Mouse (Mus musculus): ENCODE results near the gene Spg21. TPM values are rescaled to one million over a fixed set of nuclear protein-coding genes. Genes with fewer than 3 reads are reported as not detected.

The Spg21 gene
- polyA plus RNA-seq, 1 experiment from 2014 or later, result 112 TPM

- peak; percentile 96 for DNase-seq (ENCODE audit: low spot score)
- Histone ChIP-seq H3K27me3 (replicated peaks; ENCODE audit: low read depth, poor library complexity, severe bottlenecking) (no peaks in the 10 kb centered on the region), H3K9me3 (no peaks in the 10 kb centered on the region), H3K4me3 (peak within 1 kb of the TSS; percentile 90), H3K27ac (replicated peaks) (peak within 1 kb of the TSS; percentile 86), H3K4me1 (peaks cover 5% of the 10 kb centered on the region), H3K36me3 (replicated peaks) (peaks cover 23% of the 10 kb centered on the region)
- under 1% methylated on average over 54 of the region's 54 CpGs for WGBS
Observed at GRCm38 (mm10) chr9:65435671-65436301, 25.0 kb upstream of the Spg21 start, which contains the start of gene Mtfmt. TSS of gene Mtfmt (plus strand) at chr9:65435782.

- Histone ChIP-seq H3K4me1 (no peaks in the 10 kb centered on the region), H3K27ac (replicated peaks) (no peak overlapping the region), H3K36me3 (replicated peaks) (peaks cover 79% of the 10 kb centered on the region), H3K4me3 (no peak overlapping the region), H3K9me3 (peaks cover 3% of the 10 kb centered on the region; the same call in 1 of the 2 replicates), H3K27me3 (replicated peaks; ENCODE audit: low read depth, poor library complexity, severe bottlenecking) (no peaks in the 10 kb centered on the region)
- 95% methylated on average over 4 of the region's 4 CpGs for WGBS
- no peak for DNase-seq (ENCODE audit: low spot score)
Observed at GRCm38 (mm10) chr9:65444692-65445091, 16.1 kb upstream of the Spg21 start.

DNA sequence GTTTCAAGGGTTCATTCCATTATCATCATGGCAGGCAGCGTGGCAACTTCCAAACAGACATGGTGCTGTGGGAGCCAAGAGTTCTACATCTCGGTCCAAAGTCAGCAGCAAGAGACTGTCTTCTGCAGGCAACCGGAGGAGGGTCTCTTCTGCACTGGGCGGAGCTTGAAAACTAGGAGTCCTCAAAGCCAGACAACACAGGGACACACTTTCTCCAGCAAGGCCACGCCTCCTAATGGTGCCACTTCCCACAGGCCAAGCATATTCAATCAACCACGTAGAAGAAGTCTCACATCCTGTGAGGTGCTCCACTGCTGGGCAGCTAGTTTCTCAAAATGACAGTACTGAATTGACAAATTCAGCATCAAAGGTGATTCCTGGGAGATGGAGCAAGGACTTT, 12.8 kb upstream of the Spg21 start:
- H3K9me3 ChIP-seq, result peaks cover 3% of the 10 kb centered on the region; the same call in 1 of the 2 replicates
- H3K4me3 ChIP-seq, result no peak overlapping the region
- H3K4me1 ChIP-seq, result no peaks in the 10 kb centered on the region
- DNase-seq (ENCODE audit: low spot score), result no peak
- WGBS, result 82% methylated on average over 6 of the region's 6 CpGs
- peaks cover 82% of the 10 kb centered on the region for H3K36me3 ChIP-seq (replicated peaks)
- H3K27me3 ChIP-seq (replicated peaks; ENCODE audit: low read depth, poor library complexity, severe bottlenecking), result no peaks in the 10 kb centered on the region
- H3K27ac ChIP-seq (replicated peaks), result no peak overlapping the region

DNA sequence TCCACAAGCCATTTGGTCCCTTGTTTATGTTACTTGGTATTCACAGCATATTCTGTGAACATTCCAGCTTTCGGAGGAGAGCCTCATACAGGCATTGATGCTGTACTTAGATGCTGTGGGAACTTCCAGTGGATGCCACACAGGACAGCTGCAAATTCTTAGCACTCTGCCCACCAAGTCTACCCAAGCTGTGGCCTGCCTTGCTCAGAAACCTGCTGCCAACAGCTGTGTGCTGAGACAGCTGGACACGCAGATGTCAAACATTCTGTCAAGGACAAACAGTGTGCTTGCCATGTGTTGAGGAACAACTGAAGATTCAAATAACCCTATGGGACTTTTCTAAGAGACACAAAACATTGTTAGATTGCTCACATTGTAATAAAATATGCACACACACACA, 1.8 kb upstream of the Spg21 start:
- H3K27ac ChIP-seq (replicated peaks), result no peak overlapping the region
- no peaks in the 10 kb centered on the region for H3K27me3 ChIP-seq (replicated peaks; ENCODE audit: low read depth, poor library complexity, severe bottlenecking)
- H3K9me3 ChIP-seq, result no peaks in the 10 kb centered on the region
- no peak for DNase-seq (ENCODE audit: low spot score)
- H3K4me3 ChIP-seq, result no peak overlapping the region
- no peaks in the 10 kb centered on the region for H3K36me3 ChIP-seq (replicated peaks)
- peaks cover 22% of the 10 kb centered on the region for H3K4me1 ChIP-seq
- 93% methylated on average over 2 of the region's 2 CpGs for WGBS

GRCm38 (mm10) chr9:65460198-65460597, 549 bp upstream of the Spg21 start:
- H3K36me3 ChIP-seq (replicated peaks), result peaks cover 11% of the 10 kb centered on the region
- no peaks in the 10 kb centered on the region for H3K27me3 ChIP-seq (replicated peaks; ENCODE audit: low read depth, poor library complexity, severe bottlenecking)
- peak overlapping the region; percentile 91 for H3K27ac ChIP-seq (replicated peaks)
- H3K4me3 ChIP-seq, result peak overlapping the region; percentile 94
- DNase-seq (ENCODE audit: low spot score), result no peak
- peaks cover 22% of the 10 kb centered on the region for H3K4me1 ChIP-seq
- 55% methylated on average over 3 of the region's 3 CpGs for WGBS
- H3K9me3 ChIP-seq, result no peaks in the 10 kb centered on the region

DNA sequence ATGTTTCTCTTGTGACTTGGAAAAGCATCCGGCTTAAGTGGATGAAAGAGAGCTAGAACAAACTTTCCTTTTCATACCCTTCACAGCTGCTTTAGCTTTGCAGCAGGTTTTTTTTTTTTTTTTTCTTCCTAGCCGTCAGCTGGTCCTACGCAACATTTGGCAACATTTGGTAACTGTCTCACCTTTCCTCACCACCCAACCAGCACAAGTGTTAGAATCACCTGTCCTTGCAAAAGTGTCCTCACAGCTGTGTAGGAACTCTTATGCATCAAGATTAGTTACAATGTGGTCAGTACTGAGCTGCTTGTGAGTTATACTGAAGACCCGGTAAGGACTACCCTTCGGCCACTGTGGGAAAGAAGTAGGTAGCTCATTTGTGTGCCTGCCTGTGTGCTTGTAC, 1.8 kb downstream of the Spg21 start:
- no peaks in the 10 kb centered on the region for H3K27me3 ChIP-seq (replicated peaks; ENCODE audit: low read depth, poor library complexity, severe bottlenecking)
- 78% methylated on average over 5 of the region's 5 CpGs for WGBS
- H3K4me3 ChIP-seq, result no peak overlapping the region
- H3K4me1 ChIP-seq, result peaks cover 38% of the 10 kb centered on the region
- no peak overlapping the region for H3K27ac ChIP-seq (replicated peaks)
- no peak for DNase-seq (ENCODE audit: low spot score)
- H3K36me3 ChIP-seq (replicated peaks), result peaks cover 34% of the 10 kb centered on the region
- no peaks in the 10 kb centered on the region for H3K9me3 ChIP-seq

DNA sequence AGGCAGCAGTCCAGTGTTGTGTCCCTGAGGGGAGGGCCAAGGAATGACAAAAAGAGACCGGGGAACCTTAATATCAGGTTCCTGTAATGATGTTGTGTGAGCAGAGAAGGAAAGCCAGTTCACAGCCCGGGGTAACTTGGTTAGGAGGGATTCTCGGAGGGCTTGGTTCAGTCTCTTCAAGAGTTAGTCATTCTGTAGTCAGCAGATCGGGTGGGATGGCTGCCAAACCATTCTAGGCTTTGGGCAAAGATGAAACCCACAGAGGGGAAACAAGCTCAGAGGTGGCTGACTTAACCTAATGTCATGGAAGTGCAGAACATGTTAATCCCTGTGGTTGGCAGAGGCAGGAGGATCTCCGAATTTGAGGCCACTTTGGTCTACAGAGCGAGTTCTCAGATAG, 3.4 kb downstream of the Spg21 start:
- 94% methylated on average over 6 of the region's 6 CpGs for WGBS
- no peak for DNase-seq (ENCODE audit: low spot score)
- peaks cover 51% of the 10 kb centered on the region for H3K4me1 ChIP-seq
- no peak overlapping the region for H3K27ac ChIP-seq (replicated peaks)
- H3K36me3 ChIP-seq (replicated peaks), result peaks cover 46% of the 10 kb centered on the region
- no peaks in the 10 kb centered on the region for H3K9me3 ChIP-seq
- no peak overlapping the region for H3K4me3 ChIP-seq
- H3K27me3 ChIP-seq (replicated peaks; ENCODE audit: low read depth, poor library complexity, severe bottlenecking), result no peaks in the 10 kb centered on the region

- WGBS, result 96% methylated on average over 2 of the region's 2 CpGs
- no peak for DNase-seq (ENCODE audit: low spot score)
- H3K9me3 ChIP-seq, result no peaks in the 10 kb centered on the region
- H3K27me3 ChIP-seq (replicated peaks; ENCODE audit: low read depth, poor library complexity, severe bottlenecking), result no peaks in the 10 kb centered on the region
- peaks cover 54% of the 10 kb centered on the region for H3K4me1 ChIP-seq
- H3K4me3 ChIP-seq, result no peak overlapping the region
- no peak overlapping the region for H3K27ac ChIP-seq (replicated peaks)
- H3K36me3 ChIP-seq (replicated peaks), result peaks cover 56% of the 10 kb centered on the region
Observed at GRCm38 (mm10) chr9:65465241-65465640, 4.5 kb downstream of the Spg21 start.

- DNase-seq (ENCODE audit: low spot score), result peak; percentile 15
- Histone ChIP-seq H3K27ac (replicated peaks) (0 out of 2 replicates have a peak overlapping the region, but pooled peaks have one; percentile 48), H3K9me3 (no peaks in the 10 kb centered on the region), H3K4me3 (no peak overlapping the region), H3K27me3 (replicated peaks; ENCODE audit: low read depth, poor library complexity, severe bottlenecking) (no peaks in the 10 kb centered on the region), H3K4me1 (peaks cover 47% of the 10 kb centered on the region), H3K36me3 (replicated peaks) (peaks cover 78% of the 10 kb centered on the region)
- 42% methylated on average over 11 of the region's 11 CpGs for WGBS
Observed at GRCm38 (mm10) chr9:65467686-65468085, 6.9 kb downstream of the Spg21 start.

- no peak overlapping the region for H3K4me3 ChIP-seq
- DNase-seq (ENCODE audit: low spot score), result no peak
- 85% methylated on average over 4 of the region's 4 CpGs for WGBS
- H3K9me3 ChIP-seq, result no peaks in the 10 kb centered on the region
- peaks cover 28% of the 10 kb centered on the region for H3K4me1 ChIP-seq
- H3K27me3 ChIP-seq (replicated peaks; ENCODE audit: low read depth, poor library complexity, severe bottlenecking), result no peaks in the 10 kb centered on the region
- no peak overlapping the region for H3K27ac ChIP-seq (replicated peaks)
- H3K36me3 ChIP-seq (replicated peaks), result peaks cover 90% of the 10 kb centered on the region
Observed at GRCm38 (mm10) chr9:65472769-65473168, 12.0 kb downstream of the Spg21 start.

- Histone ChIP-seq H3K9me3 (no peaks in the 10 kb centered on the region), H3K36me3 (replicated peaks) (peaks cover 94% of the 10 kb centered on the region), H3K4me3 (no peak overlapping the region), H3K4me1 (no peaks in the 10 kb centered on the region), H3K27me3 (replicated peaks; ENCODE audit: low read depth, poor library complexity, severe bottlenecking) (no peaks in the 10 kb centered on the region), H3K27ac (replicated peaks) (no peak overlapping the region)
- 87% methylated on average over 8 of the region's 8 CpGs for WGBS
- DNase-seq (ENCODE audit: low spot score), result no peak
Observed at GRCm38 (mm10) chr9:65479158-65479557, 18.4 kb downstream of the Spg21 start.

GRCm38 (mm10) chr9:65480071-65480470, 19.3 kb downstream of the Spg21 start:
- H3K36me3 ChIP-seq (replicated peaks), result peaks cover 94% of the 10 kb centered on the region
- 85% methylated on average over 5 of the region's 5 CpGs for WGBS

DNA sequence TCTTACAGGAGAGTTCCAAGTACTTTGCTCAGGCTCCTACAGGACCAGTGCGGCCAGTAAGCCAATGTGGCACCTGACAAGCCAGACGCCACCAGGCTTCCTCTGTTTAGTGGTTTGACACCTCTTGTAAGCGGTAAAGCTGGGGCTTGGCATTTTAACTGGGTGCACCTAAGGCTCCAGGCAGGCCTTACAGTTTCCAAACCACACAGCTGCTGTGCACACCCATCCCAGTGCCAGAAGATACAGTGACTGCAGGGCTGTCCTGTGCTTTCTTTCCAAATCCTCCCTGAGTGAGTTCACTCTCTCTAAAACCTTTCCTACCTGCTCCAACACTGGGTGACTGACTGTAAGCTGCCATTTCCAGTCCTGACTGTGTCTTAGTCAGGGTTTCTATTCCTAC, 30.7 kb downstream of the Spg21 start:
- H3K4me3 ChIP-seq, result no peak overlapping the region
- DNase-seq (ENCODE audit: low spot score), result no peak
- 88% methylated on average over 3 of the region's 3 CpGs for WGBS
- no peaks in the 10 kb centered on the region for H3K4me1 ChIP-seq
- no peak overlapping the region for H3K27ac ChIP-seq (replicated peaks)
- peaks cover 31% of the 10 kb centered on the region for H3K36me3 ChIP-seq (replicated peaks)
- H3K9me3 ChIP-seq, result no peaks in the 10 kb centered on the region
- no peaks in the 10 kb centered on the region for H3K27me3 ChIP-seq (replicated peaks; ENCODE audit: low read depth, poor library complexity, severe bottlenecking)

More at GRCm38 (mm10) chr9:65480071-65480470, 19.3 kb downstream of the Spg21 start:
- Histone ChIP-seq H3K9me3 (no peaks in the 10 kb centered on the region), H3K4me3 (no peak overlapping the region), H3K27ac (replicated peaks) (no peak overlapping the region), H3K27me3 (replicated peaks; ENCODE audit: low read depth, poor library complexity, severe bottlenecking) (no peaks in the 10 kb centered on the region), H3K4me1 (no peaks in the 10 kb centered on the region)
- no peak for DNase-seq (ENCODE audit: low spot score)

All from embryonic facial prominence, embryonic 10.5 days (tissue).